Comparison of ENCODE assay signal across 16 mouse cellular contexts in genomic region chr8:108903550-108903949, GRCm38 (mm10).
DNase-seq lines count a peak whose midpoint lies in the region; ATAC-seq and TF ChIP-seq lines count a peak whose summit lies in the region.
"Had no signal": no experiment of that assay in that cellular context is flagged by ENCODE, and none has a peak within 500 bp of the region (broad histone marks: within the 10 kb centered on the region; RNA-seq: fewer than 3 reads in every experiment).

No protein-coding gene starts in this region.

- H3K36me3 ChIP-seq in heart, embryonic 10.5 days, result 0 out of 2 replicates have a peak, but pooled peaks cover 4% of the 10 kb centered on the region
- no peaks in the 10 kb centered on the region for H3K36me3 ChIP-seq in neural tube, embryonic 13.5 days
- no peaks in the 10 kb centered on the region for H3K36me3 ChIP-seq in hindbrain, embryonic 15.5 days
- H3K36me3 ChIP-seq in midbrain, postnatal 0 days (ENCODE audit: insufficient read depth, low read length), result no peaks in the 10 kb centered on the region
- H3K36me3 ChIP-seq: stomach, embryonic 15.5 days had no signal

- H3K9ac ChIP-seq in neural tube, embryonic 13.5 days, result no peak overlapping the region
- no peak overlapping the region for H3K9ac ChIP-seq in hindbrain, embryonic 15.5 days
- no peak overlapping the region for H3K9ac ChIP-seq in midbrain, postnatal 0 days (replicated peaks; ENCODE audit: low read length, poor library complexity, severe bottlenecking)
- H3K9ac ChIP-seq: stomach, embryonic 15.5 days had no signal

- ATAC-seq in neural tube, embryonic 13.5 days (ENCODE audit: low read depth), result no peak
- ATAC-seq in hindbrain, embryonic 15.5 days (ENCODE audit: low FRiP score, low read depth), result no peak
- ATAC-seq in midbrain, postnatal 0 days (ENCODE audit: low FRiP score), result no peak

- no peaks in the 10 kb centered on the region for H3K9me3 ChIP-seq in heart, embryonic 10.5 days
- no peaks in the 10 kb centered on the region for H3K9me3 ChIP-seq in neural tube, embryonic 13.5 days
- no peaks in the 10 kb centered on the region for H3K9me3 ChIP-seq in hindbrain, embryonic 15.5 days
- H3K9me3 ChIP-seq in midbrain, postnatal 0 days (ENCODE audit: low read length), result no peaks in the 10 kb centered on the region
- H3K9me3 ChIP-seq: stomach, embryonic 15.5 days had no signal

- no peak for DNase-seq in heart, embryonic 10.5 days (ENCODE audit: low spot score)
- no peak for DNase-seq in heart, adult 8-10 months (ENCODE audit: low spot score)
- no peak for DNase-seq in neural tube, embryonic 10.5 days (ENCODE audit: extremely low spot score, low spot score)
- no peak for DNase-seq in midbrain, postnatal 0 days (ENCODE audit: low spot score)
- no peak for DNase-seq in right cerebral cortex, postnatal 4 days
- no peak for DNase-seq in spleen, adult 18-20 months
- DNase-seq: adrenal gland, postnatal 14 days; cerebellum, adult 2 months; gastrocnemius, postnatal 10 days; heart, adult 18-20 months; kidney, adult 9 months; liver had no signal

- no peak for TF ChIP-seq CTCF in midbrain, postnatal 0 days (IDR thresholded peaks at IDR 0.05)

- no peaks in the 10 kb centered on the region for H3K27me3 ChIP-seq in heart, embryonic 10.5 days (ENCODE audit: insufficient read depth, poor library complexity, severe bottlenecking)
- H3K27me3 ChIP-seq in neural tube, embryonic 13.5 days, result 0 out of 2 replicates have a peak, but pooled peaks cover 3% of the 10 kb centered on the region
- H3K27me3 ChIP-seq in hindbrain, embryonic 15.5 days, result no peaks in the 10 kb centered on the region
- H3K27me3 ChIP-seq in midbrain, postnatal 0 days (ENCODE audit: insufficient read depth, low read length), result no peaks in the 10 kb centered on the region
- H3K27me3 ChIP-seq: stomach, embryonic 15.5 days had no signal

- H3K4me2 ChIP-seq in neural tube, embryonic 13.5 days, result no peak overlapping the region
- H3K4me2 ChIP-seq in hindbrain, embryonic 15.5 days, result no peak overlapping the region
- no peak overlapping the region for H3K4me2 ChIP-seq in midbrain, postnatal 0 days (ENCODE audit: low read depth, low read length, poor library complexity, severe bottlenecking)
- H3K4me2 ChIP-seq: stomach, embryonic 15.5 days had no signal

- 87% methylated on average over 15 of the region's 15 CpGs for WGBS in heart, embryonic 10.5 days
- WGBS in neural tube, embryonic 13.5 days, result 68% methylated on average over 15 of the region's 15 CpGs
- WGBS in hindbrain, embryonic 15.5 days, result 57% methylated on average over 15 of the region's 15 CpGs
- WGBS in midbrain, postnatal 0 days, result 46% methylated on average over 15 of the region's 15 CpGs

- H3K4me1 ChIP-seq in heart, embryonic 10.5 days, result peaks cover 71% of the 10 kb centered on the region
- H3K4me1 ChIP-seq in neural tube, embryonic 13.5 days (replicated peaks), result peaks cover 95% of the 10 kb centered on the region
- H3K4me1 ChIP-seq in hindbrain, embryonic 15.5 days (replicated peaks), result peaks cover 78% of the 10 kb centered on the region
- peaks cover 18% of the 10 kb centered on the region for H3K4me1 ChIP-seq in midbrain, postnatal 0 days (ENCODE audit: insufficient read depth, low read length)

- H3K27ac ChIP-seq in heart, embryonic 10.5 days, result 0 out of 2 replicates have a peak overlapping the region, but pooled peaks have one; percentile 10
- H3K27ac ChIP-seq in neural tube, embryonic 13.5 days (replicated peaks), result peak overlapping the region; percentile 35
- H3K27ac ChIP-seq in hindbrain, embryonic 15.5 days (replicated peaks), result peak overlapping the region; percentile 31; the same call in 1 of the 2 replicates
- H3K27ac ChIP-seq in midbrain, postnatal 0 days (ENCODE audit: low read depth, low read length), result 0 out of 2 replicates have a peak overlapping the region, but pooled peaks have one; percentile 32
- H3K27ac ChIP-seq: stomach, embryonic 15.5 days had no signal

- H3K4me3 ChIP-seq in heart, embryonic 10.5 days, result no peak overlapping the region
- no peak overlapping the region for H3K4me3 ChIP-seq in neural tube, embryonic 13.5 days
- H3K4me3 ChIP-seq in hindbrain, embryonic 15.5 days, result no peak overlapping the region
- H3K4me3 ChIP-seq in midbrain, postnatal 0 days (ENCODE audit: low read depth, low read length), result no peak overlapping the region
- H3K4me3 ChIP-seq: myocyte; stomach, embryonic 15.5 days had no signal
